Mouse (Mus musculus) hindbrain, embryonic 16.5 days (tissue): Measurements from ENCODE around the gene 1700123O20Rik. TPM values are rescaled to one million over a fixed set of nuclear protein-coding genes. Genes with fewer than 3 reads are reported as not detected.

Source experiments
- ATAC-seq: fragments of 200-750 bp; cut with Nextera tagmentation; 2 replicates; pipeline ENCODE4 v1.8.0; 2017; ENCODE audit warnings: moderate TSS enrichment, moderate library complexity
- H3K27ac ChIP-seq: fragments of 300-500 bp; sonication (generic); 2 replicates; pipeline ENCODE4 v1.5.1; 2014; ENCODE audit warnings: low read depth, mild to moderate bottlenecking, control low read depth, low read length, moderate library complexity
- H3K27me3 ChIP-seq: fragments of 300-500 bp; sonication (generic); replicated peaks from 2 replicates; pipeline ENCODE4 v1.6.1; 2014; ENCODE audit warnings: low read length; ENCODE audit not compliant: control insufficient read depth, insufficient read depth
- H3K36me3 ChIP-seq: fragments of 300-500 bp; sonication (generic); 2 replicates; pipeline ENCODE4 v1.6.1; 2014; ENCODE audit warnings: mild to moderate bottlenecking, low read length, moderate library complexity, mixed read lengths; ENCODE audit not compliant: control insufficient read depth, insufficient read depth
- H3K4me1 ChIP-seq: fragments of 300-500 bp; sonication (generic); 2 replicates; pipeline ENCODE4 v1.6.1; 2014; ENCODE audit warnings: low read depth, low read length; ENCODE audit not compliant: control insufficient read depth, insufficient read depth
- H3K4me2 ChIP-seq: fragments of 300-500 bp; sonication (generic); 2 replicates; pipeline ENCODE4 v1.6.1; 2014; ENCODE audit warnings: mild to moderate bottlenecking, low read length, control low read depth, moderate library complexity
- H3K4me3 ChIP-seq: fragments of 300-500 bp; sonication (generic); 2 replicates; pipeline ENCODE4 v1.5.1; 2014; ENCODE audit warnings: mild to moderate bottlenecking, low read length, control low read depth, moderate library complexity
- H3K9ac ChIP-seq: fragments of 300-500 bp; sonication (generic); 2 replicates; pipeline ENCODE4 v1.6.1; 2014; ENCODE audit warnings: low read depth, mild to moderate bottlenecking, control low read depth, low read length, moderate library complexity
- H3K9me3 ChIP-seq: fragments of 300-500 bp; sonication (generic); 2 replicates; pipeline ENCODE4 v1.6.1; 2014; ENCODE audit warnings: mild to moderate bottlenecking, low read length, moderate library complexity; ENCODE audit not compliant: control insufficient read depth
- WGBS: fragments of 180-500 bp; shearing (Covaris S2); extraction: QIAGEN DNeasy Blood & Tissue Kit; methylation state at CpG from one replicate; pipeline ENCODE4 v1.1.7; 2014; 5-methylcytosine and 5-hydroxymethylcytosine counted together
- polyA plus RNA-seq: library from polyadenylated mRNA; unstranded; fragments of >200 nt; fragmentation: Nextera tagmentation; extraction: Ambion mirVana; gene quantifications from 2 replicates; pipeline ENCODE4 v1.2.1, GENCODE M21; 2015

1700123O20Rik gene
- polyA plus RNA-seq, 1 experiment from 2014 or later = 69.1 TPM

GRCm38 (mm10) chr14:54712074-54712473 lies 26.1 kb downstream of the 1700123O20Rik start, which contains the start of gene Cebpe:
Gene Cebpe, minus strand, starts transcription at chr14:54712174.
- Histone ChIP-seq H3K36me3 (no peaks in the 10 kb centered on the region), H3K4me2 (no peak within 1 kb of the TSS), H3K27ac (no peak within 1 kb of the TSS), H3K9ac (no peak within 1 kb of the TSS), H3K4me3 (no peak within 1 kb of the TSS), H3K4me1 (peaks cover 6% of the 10 kb centered on the region), H3K27me3 (no peaks in the 10 kb centered on the region), H3K9me3 (no peaks in the 10 kb centered on the region)
- 87% methylated on average over 7 of the region's 7 CpGs for WGBS
- no peak for ATAC-seq

- WGBS = 76% methylated on average over 8 of the region's 8 CpGs
- Histone ChIP-seq H3K4me1 (peaks cover 6% of the 10 kb centered on the region), H3K36me3 (no peaks in the 10 kb centered on the region), H3K4me2 (no peak overlapping the region), H3K4me3 (no peak overlapping the region), H3K9ac (no peak overlapping the region), H3K9me3 (no peaks in the 10 kb centered on the region), H3K27ac (no peak overlapping the region), H3K27me3 (no peaks in the 10 kb centered on the region)
- ATAC-seq = no peak
These were observed 26.8 kb downstream of the 1700123O20Rik start for GRCm38 (mm10) chr14:54712861-54713260.

GRCm38 (mm10) chr14:54714121-54714520 lies 28.1 kb downstream of the 1700123O20Rik start:
- 2% methylated on average over 13 of the region's 13 CpGs for WGBS
- Histone ChIP-seq H3K27me3 (no peaks in the 10 kb centered on the region), H3K27ac (peak overlapping the region; percentile 69), H3K4me1 (peaks cover 6% of the 10 kb centered on the region), H3K4me2 (peak overlapping the region; percentile 64), H3K9ac (peak overlapping the region; percentile 44), H3K9me3 (no peaks in the 10 kb centered on the region), H3K36me3 (no peaks in the 10 kb centered on the region), H3K4me3 (peak overlapping the region; percentile 38)
- peak; percentile 75 for ATAC-seq

GRCm38 (mm10) chr14:54714617-54715081 lies 28.6 kb downstream of the 1700123O20Rik start:
- no peaks in the 10 kb centered on the region for H3K27me3 ChIP-seq
- peak overlapping the region; percentile 38 for H3K4me3 ChIP-seq
- peaks cover 6% of the 10 kb centered on the region for H3K4me1 ChIP-seq
- H3K9me3 ChIP-seq = no peaks in the 10 kb centered on the region
- H3K9ac ChIP-seq = peak overlapping the region; percentile 44
- H3K27ac ChIP-seq = peak overlapping the region; percentile 69
- peak; percentile 73 for ATAC-seq
- peak overlapping the region; percentile 64 for H3K4me2 ChIP-seq
- H3K36me3 ChIP-seq = no peaks in the 10 kb centered on the region
- 3% methylated on average over 15 of the region's 15 CpGs for WGBS

- no peak overlapping the region for H3K27ac ChIP-seq
- ATAC-seq = no peak
- no peak overlapping the region for H3K9ac ChIP-seq
These were observed 29.4 kb downstream of the 1700123O20Rik start for GRCm38 (mm10) chr14:54715402-54715801.

GRCm38 (mm10) chr14:54720041-54720440 lies 34.0 kb downstream of the 1700123O20Rik start:
- Histone ChIP-seq H3K4me2 (no peak overlapping the region), H3K27ac (no peak overlapping the region), H3K9ac (no peak overlapping the region), H3K27me3 (no peaks in the 10 kb centered on the region), H3K4me3 (no peak overlapping the region), H3K36me3 (0 out of 2 replicates have a peak, but pooled peaks cover under 1% of the 10 kb centered on the region), H3K4me1 (peaks cover under 1% of the 10 kb centered on the region), H3K9me3 (no peaks in the 10 kb centered on the region)
- 94% methylated on average over 11 of the region's 11 CpGs for WGBS
- no peak for ATAC-seq

More at GRCm38 (mm10) chr14:54715402-54715801, 29.4 kb downstream of the 1700123O20Rik start:
- Histone ChIP-seq H3K4me3 (no peak overlapping the region; the same call in 1 of the 2 replicates), H3K9me3 (no peaks in the 10 kb centered on the region), H3K4me1 (peaks cover 6% of the 10 kb centered on the region), H3K36me3 (no peaks in the 10 kb centered on the region), H3K4me2 (peak overlapping the region; percentile 64), H3K27me3 (no peaks in the 10 kb centered on the region)
- WGBS = 84% methylated on average over 1 of the region's 1 CpGs

GRCm38 (mm10) chr14:54720654-54721350 lies 34.8 kb downstream of the 1700123O20Rik start:
- no peaks in the 10 kb centered on the region for H3K27me3 ChIP-seq
- no peak overlapping the region for H3K9ac ChIP-seq
- no peak overlapping the region for H3K27ac ChIP-seq
- 94% methylated on average over 7 of the region's 7 CpGs for WGBS
- H3K4me1 ChIP-seq = no peaks in the 10 kb centered on the region
- H3K4me2 ChIP-seq = no peak overlapping the region
- no peak for ATAC-seq
- no peaks in the 10 kb centered on the region for H3K9me3 ChIP-seq
- H3K36me3 ChIP-seq = 0 out of 2 replicates have a peak, but pooled peaks cover 4% of the 10 kb centered on the region
- no peak overlapping the region for H3K4me3 ChIP-seq

GRCm38 (mm10) chr14:54721711-54722110 lies 35.7 kb downstream of the 1700123O20Rik start:
- no peak overlapping the region for H3K4me3 ChIP-seq
- no peak overlapping the region for H3K4me2 ChIP-seq
- ATAC-seq = no peak
- no peak overlapping the region for H3K9ac ChIP-seq
- H3K4me1 ChIP-seq = no peaks in the 10 kb centered on the region
- H3K27me3 ChIP-seq = no peaks in the 10 kb centered on the region
- no peaks in the 10 kb centered on the region for H3K9me3 ChIP-seq
- 0 out of 2 replicates have a peak, but pooled peaks cover 4% of the 10 kb centered on the region for H3K36me3 ChIP-seq
- WGBS = 74% methylated on average over 10 of the region's 10 CpGs
- H3K27ac ChIP-seq = no peak overlapping the region

GRCm38 (mm10) chr14:54724049-54724448 lies 38.0 kb downstream of the 1700123O20Rik start:
- 86% methylated on average over 6 of the region's 6 CpGs for WGBS
- no peaks in the 10 kb centered on the region for H3K27me3 ChIP-seq
- no peak overlapping the region for H3K4me2 ChIP-seq
- H3K36me3 ChIP-seq = 0 out of 2 replicates have a peak, but pooled peaks cover 4% of the 10 kb centered on the region
- no peak overlapping the region for H3K9ac ChIP-seq
- ATAC-seq = no peak
- H3K4me3 ChIP-seq = no peak overlapping the region
- no peak overlapping the region for H3K27ac ChIP-seq
- no peaks in the 10 kb centered on the region for H3K4me1 ChIP-seq
- H3K9me3 ChIP-seq = no peaks in the 10 kb centered on the region
